Mouse (Mus musculus): ENCODE data around the gene Mpp6.

Mpp6 gene

DNA sequence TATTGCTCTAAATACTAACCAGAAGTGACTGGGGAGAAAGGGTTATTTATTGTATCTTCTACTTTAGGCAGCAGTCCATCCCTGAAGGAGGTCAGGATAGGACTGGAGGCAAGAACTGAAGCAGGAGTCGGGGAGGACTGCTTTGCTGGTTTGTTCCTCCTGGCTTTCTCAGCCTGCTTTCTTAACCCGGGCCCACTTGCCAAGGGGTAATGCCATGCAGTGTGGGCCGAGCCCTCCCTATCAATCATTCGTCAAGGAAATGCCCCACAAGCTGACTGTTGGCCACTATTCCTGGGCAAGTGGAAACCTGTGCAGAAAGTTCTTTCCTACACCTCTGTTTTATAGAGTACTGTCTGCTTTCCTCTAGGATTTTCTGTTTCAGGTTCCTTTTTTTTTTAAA, 39.3 kb downstream of the Mpp6 start:
- DNase-seq (ENCODE audit: low spot score in 2 of 2): no peak

DNA sequence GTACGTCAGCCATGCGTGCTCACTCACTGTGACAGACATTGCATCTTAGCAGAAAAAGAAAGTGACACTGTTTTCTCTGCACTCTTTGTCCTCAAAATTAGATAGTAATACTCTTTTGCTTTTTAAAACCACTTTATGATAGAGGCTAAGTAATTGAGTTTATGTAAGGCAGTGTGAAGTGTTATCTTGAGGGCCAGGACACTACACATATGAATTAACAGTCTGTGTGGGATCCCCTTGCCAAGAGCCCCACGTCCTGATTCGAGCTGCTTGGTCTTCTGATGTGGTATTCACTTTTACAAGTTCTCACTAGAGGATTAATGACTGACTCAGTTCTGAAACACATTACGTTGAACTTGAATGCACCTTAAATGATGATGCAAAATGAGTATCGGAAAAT, 49.8 kb downstream of the Mpp6 start:
- no peak for DNase-seq (ENCODE audit: low spot score in 2 of 2)

DNA sequence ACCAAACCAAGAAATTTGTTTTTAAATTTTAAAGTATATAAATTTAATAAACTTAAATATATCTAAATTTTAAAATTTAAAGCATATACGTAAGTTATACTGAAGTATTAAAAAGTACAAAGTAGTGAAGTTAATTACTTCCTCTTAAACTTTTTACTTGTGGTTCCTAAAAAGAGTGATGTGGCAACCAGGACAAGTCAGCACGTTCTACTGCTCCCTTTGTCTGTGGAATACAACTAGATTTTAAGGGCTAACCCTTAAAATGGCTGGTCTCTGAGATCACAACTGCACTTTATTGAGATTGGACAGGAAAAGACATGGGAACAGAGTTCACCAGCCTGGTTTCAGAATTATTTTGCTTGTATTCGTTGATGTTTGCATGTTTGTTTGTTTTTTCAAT, 53.0 kb downstream of the Mpp6 start:
- no peak for DNase-seq (ENCODE audit: low spot score in 2 of 2)

GRCm38 (mm10) chr6:50168821-50169220, 58.8 kb downstream of the Mpp6 start:
- DNase-seq (ENCODE audit: low spot score in 2 of 2): no peak

DNA sequence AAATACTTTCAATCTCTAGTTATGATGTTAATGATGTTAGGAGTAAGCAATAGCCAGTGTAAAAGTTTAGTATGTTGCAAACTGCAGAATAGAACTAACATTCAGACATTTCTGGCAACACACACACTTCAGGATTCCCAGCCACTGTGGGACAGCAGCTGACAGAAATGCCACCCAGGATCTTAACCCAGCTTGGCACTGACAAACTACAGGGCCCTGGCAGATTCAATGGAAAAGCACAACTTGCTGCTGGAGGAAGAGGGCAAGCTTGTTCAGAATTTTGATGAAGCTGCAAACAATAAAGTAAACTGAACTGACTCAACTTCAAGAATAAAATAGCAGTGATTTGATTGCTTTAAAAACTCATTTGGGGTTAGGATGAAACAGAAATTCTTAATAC, 59.7 kb downstream of the Mpp6 start:
- no peak for DNase-seq (ENCODE audit: low spot score in 2 of 2)

- no peak for DNase-seq (ENCODE audit: low spot score in 2 of 2)
Measured at GRCm38 (mm10) chr6:50175736-50176135, 65.7 kb downstream of the Mpp6 start.

DNA sequence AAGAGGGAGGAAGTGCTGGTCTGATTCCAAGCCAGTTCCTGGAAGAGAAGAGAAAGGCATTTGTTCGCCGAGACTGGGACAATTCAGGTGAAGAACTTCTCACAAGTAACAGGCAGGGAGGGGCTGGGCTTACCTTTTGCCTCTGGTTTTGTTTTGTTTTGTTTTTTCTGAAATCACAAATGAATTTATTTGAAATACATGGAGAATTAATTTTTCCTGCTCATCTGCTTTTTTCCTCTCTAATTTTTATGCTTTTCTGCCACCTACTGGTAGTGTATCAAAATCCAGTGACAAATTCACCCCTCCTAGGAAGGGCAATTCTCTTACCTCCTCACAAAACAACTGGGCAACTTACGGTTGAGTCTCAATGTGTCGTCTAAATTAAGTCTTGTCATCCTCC, 70.1 kb downstream of the Mpp6 start:
- DNase-seq (ENCODE audit: low spot score in 2 of 2): no peak

DNA sequence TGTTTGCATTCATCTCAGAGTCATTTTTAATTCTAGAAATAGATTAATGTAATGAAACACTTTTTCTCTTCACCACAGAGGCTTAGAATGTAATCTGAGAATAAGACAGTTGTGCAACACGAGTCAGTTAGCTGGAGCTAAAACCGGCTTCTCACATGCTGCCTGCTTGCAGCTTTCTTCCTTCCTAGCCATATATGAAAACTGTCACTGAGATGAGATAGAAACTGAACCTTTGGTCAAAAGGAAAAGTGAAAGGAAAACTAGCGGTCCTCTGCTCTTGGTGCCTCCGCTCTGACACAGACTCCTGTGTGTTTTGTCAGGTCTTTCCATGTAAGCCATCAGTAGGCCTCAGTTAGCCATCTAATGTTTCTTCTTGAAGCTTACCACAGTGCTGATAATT, 77.9 kb downstream of the Mpp6 start:
- no peak for DNase-seq (ENCODE audit: low spot score in 2 of 2)

GRCm38 (mm10) chr6:50189376-50189775, 79.3 kb downstream of the Mpp6 start:
- DNase-seq (ENCODE audit: low spot score in 2 of 2): no peak

DNA sequence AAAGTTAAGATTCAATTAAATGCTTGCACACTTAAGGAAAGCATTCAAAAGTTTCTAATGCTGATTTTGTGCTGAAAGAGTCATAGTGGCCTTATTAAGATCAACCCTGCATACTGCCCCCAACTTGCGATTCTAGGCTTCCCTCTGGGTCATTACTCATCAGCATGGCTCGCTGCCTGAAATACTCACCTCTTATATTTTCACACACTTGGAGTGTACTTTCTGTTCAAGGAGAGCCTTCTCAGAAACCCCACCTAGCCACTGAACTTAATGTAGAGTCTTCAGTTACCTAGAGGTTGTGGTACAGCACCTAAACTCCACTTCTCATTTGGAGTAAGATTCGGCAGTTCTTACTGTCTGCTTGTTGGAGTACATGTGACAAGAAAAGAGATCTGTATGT, 81.6 kb downstream of the Mpp6 start:
- no peak for DNase-seq (ENCODE audit: low spot score in 2 of 2)

DNA sequence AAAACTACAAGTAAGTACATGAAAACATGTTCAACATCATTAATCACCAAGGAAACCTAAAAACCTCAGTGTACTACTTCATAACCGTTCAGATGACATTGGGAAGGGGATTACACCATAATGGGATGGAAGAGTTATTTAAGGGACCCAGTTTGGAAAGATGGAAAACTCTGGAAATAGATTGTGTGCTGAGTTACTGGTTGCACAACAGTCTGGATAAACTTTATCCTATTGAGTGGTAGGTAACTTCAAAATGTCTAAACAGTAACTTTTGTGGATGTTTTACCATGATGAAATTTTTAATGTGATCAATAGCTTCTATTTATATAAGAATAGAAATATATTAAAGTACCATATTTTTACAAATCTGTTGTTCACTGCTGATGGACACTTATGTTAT, 82.1 kb downstream of the Mpp6 start:
- no peak for DNase-seq (ENCODE audit: low spot score in 2 of 2)

- DNase-seq (ENCODE audit: low spot score in 2 of 2): no peak
Measured at GRCm38 (mm10) chr6:50192822-50193221, 82.8 kb downstream of the Mpp6 start.

DNA sequence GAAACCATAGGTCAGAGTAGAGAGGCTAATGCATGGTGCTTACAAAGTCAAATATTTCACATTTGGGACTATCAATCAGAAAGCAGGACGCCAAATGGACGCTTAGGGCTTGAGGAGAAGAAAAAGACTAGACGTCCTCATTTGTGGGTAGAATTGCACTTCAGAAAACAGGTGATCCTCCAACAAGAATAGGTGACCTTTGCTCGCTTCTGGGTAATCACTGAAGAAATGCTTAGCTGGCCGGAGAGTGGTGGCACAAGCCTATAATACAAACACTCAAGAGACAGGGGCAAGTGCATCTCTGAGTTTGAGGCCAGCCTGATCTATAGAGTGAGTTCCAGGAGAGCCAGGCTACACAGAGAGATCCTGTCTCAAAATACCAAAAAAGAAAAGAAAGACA, 83.8 kb downstream of the Mpp6 start:
- no peak for DNase-seq (ENCODE audit: low spot score in 2 of 2)

GRCm38 (mm10) chr6:50204356-50204755, 94.3 kb downstream of the Mpp6 start:
- no peak for DNase-seq (ENCODE audit: low spot score in 2 of 2)

- no peak for DNase-seq (ENCODE audit: low spot score in 2 of 2)
Measured at GRCm38 (mm10) chr6:50205093-50205492, 95.1 kb downstream of the Mpp6 start.

- DNase-seq (ENCODE audit: low spot score in 2 of 2): no peak
Measured at GRCm38 (mm10) chr6:50214711-50215372, 104.8 kb downstream of the Mpp6 start.

DNA sequence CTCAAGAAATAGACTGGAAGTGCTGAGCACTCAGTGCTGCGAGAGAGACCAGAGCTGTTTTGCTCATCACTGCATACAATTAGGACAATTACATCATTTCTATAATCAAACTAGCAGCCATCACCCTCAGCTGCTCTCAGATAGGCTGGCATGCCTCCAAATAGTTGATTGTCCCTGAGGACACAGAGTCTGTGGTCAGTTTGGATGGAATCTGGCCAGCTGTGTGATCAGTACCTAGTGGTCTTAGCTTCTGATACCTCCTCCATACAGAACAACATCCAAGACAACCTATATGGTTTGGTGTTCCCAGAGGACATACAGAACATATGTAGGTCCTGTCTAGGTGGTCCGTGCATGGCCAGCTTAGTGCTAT, 105.3 kb downstream of the Mpp6 start:
- DNase-seq (ENCODE audit: low spot score in 2 of 2): no peak

GRCm38 (mm10) chr6:50215986-50216385, 105.9 kb downstream of the Mpp6 start:
- DNase-seq (ENCODE audit: low spot score in 2 of 2): no peak

DNA sequence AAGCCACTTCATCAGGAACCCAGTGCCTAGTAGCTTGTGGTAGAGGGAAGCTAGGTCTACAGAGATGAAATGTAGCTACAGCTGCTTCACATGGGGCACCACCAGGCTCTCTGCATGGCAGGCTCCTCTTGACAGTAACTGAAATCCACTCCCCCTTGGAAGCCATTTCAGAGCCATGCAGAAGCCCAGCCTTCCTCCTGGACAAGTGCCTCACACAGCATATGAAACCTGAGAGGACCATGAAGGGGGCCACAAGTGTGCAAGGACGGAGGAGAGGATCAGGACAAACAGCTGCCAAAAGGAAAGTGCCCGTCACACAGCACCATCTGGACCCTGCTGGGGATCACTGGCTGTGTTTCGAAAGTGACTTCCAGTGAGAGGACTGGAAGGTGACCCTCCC, 108.6 kb downstream of the Mpp6 start:
- no peak for DNase-seq (ENCODE audit: low spot score in 2 of 2)

DNA sequence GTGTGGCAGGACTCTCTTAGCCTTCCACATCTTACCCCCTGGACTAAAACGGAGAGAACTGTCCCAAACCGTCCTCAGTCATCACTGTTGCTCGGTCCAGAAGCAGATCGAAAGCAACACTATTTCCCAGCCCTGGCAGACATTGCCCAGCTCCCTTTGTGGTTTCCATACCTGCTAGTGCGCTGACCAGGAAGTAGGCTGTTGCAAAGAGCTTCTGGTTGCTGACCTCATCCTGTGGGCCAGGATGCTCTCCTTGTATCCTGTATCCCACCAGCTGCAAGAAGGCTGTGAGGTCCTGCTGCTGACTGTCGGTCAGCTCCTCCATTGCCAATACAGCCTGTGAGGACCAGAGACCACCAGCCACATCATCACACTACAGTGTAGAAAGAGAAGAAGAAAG, 109.0 kb downstream of the Mpp6 start:
- no peak for DNase-seq (ENCODE audit: low spot score in 2 of 2)

DNA sequence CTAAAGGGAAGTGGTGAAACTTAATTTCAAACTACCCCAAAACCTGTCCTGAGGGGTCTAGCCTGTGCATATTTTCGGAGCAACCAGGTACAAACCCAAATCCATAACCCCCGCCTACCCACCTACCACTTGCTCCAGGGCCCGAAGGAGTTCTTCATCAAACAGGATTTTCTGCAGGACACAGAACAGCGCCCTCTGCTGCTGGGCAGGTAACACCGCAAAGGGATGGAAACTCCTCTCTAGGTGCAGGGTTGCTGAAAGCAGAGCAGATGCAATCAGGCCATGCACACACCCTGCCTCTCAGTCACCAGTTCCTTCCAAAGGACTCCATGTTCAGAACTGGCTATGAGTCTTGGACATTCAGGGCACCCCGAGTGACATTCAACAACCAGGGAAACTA, 110.8 kb downstream of the Mpp6 start:
- peak in 1 of 2 experiments; percentile 20 for DNase-seq (ENCODE audit: low spot score in 2 of 2)

DNA sequence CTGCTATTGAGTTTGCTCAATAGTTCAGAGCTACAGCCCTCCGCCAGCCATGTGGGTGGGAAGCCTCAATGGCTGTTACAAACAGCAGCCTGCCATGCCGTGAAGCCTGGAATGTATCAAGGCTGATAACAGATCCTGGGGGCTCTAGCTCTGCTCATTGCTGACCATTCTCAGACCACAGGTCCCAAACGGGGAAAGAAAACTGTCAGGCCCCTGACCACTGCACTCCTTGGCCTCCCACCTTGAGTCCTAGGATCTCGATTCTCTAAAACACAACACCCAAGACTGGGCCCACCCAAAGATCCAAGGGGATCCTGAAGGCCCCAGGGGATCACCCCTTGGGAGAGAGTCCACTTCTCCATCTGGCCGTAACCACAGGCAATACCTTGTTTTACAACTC, 112.3 kb downstream of the Mpp6 start:
- no peak for DNase-seq (ENCODE audit: low spot score in 2 of 2)

- no peak for DNase-seq (ENCODE audit: low spot score in 2 of 2)
Measured at GRCm38 (mm10) chr6:50222986-50223385, 112.9 kb downstream of the Mpp6 start.

DNA sequence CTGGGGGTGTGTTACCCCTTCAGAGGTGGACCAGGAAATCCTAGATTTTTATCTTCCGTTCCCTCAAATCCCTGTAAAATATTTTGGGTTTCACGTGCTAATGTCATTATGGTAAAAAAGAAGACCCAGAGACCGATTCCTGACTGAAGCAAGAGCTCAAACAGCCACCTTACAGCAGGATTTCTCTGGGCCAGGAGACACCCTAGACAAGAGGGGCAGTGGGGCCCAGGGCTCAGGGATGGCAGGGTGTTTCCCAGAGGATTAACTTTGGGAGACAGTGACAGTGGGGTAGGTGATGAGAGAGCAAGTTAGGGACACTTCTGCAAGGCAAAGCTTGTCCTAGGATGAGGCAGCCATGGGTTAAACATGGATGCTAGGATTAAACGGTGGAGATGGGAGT, 113.6 kb downstream of the Mpp6 start:
- no peak for DNase-seq (ENCODE audit: low spot score in 2 of 2)

- DNase-seq (ENCODE audit: low spot score in 2 of 2): no peak
Measured at GRCm38 (mm10) chr6:50225232-50225631, 115.2 kb downstream of the Mpp6 start.
